Mouse (Mus musculus): Measurements from ENCODE around the gene Imp4.

Imp4 gene

DNA sequence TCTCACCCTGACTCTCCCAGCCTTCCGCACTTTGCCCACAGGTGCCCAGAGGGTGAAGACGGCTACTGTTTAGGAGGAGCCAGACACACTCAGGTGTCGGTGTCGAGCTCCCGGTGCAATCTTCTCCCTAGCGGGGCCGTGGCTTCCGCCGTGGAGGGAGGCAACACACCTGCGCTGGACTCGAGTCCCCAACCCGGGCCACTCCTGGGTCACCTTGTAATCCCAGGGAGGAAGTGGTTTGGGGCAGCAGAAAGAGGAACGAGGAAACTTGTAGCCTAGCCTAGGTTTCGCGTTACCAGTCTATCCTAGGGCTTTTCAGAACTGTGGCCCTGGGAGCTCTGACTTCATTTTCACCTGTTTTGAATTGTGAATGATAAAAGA lies 20.4 kb downstream of the Imp4 start:
- no peak for DNase-seq (ENCODE audit: low spot score)

DNA sequence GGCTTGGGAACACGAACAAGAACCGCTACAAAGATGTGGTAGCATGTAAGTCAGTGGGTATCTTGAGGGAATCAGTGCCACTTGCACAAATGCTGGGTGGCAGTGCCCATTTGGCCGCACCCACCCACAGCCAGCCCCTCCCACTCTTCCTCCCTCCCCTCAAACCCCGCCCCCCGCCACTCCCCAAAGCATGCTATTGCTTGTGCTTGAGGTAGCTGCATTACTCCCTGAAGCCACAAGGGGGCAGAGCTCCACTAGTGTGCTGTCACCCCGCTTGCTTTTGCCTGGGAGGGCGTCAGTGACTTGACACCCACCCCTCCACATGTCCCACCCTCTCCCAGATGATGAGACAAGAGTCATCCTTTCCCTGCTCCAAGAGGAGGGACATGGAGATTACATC lies 23.1 kb downstream of the Imp4 start:
- peak; percentile 24 for DNase-seq (ENCODE audit: low spot score)

DNA sequence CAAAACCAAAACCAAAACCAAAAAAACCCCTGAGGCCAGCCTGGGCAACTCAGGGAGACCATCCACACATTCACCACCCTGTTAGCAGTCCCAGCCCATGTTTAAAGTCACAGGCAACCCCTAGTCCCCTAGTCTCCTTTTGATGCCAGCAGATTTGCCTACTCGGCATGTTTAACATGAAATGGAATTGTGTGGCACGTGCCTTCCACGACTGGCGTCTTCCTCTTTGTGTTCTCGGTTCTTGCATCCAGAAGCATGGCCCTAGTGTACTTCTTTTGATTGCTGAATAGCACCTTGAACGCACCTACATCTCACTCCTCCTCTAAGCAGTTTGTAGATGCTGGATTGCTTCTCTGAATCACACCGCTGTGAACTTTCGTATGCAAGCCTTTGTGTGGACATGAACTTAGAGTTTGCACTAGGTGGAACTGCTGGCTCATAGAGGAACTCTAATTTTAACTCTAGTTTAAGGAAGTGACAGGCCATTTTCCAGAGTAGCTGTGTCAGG lies 24.7 kb downstream of the Imp4 start:
- DNase-seq (ENCODE audit: low spot score) = no peak

DNA sequence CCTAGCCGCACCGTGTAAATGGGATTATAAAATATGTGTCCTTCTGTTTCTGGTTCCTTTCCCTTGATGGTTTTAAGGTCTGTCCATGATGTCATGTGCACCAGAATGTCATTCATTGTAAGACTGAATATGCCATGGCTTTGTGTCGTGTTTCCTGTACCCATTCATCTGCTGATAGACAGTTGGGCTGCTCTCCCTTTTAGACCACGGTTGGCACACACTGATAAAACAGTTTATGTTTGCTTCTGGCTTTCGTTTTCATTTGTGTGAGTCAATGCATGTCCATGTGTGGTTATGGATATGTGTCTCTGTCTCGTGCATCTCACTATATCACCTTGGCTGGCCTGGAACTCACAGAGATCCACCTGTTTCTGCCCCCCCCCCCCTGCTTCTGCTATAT lies 25.8 kb downstream of the Imp4 start:
- DNase-seq (ENCODE audit: low spot score) = no peak

DNA sequence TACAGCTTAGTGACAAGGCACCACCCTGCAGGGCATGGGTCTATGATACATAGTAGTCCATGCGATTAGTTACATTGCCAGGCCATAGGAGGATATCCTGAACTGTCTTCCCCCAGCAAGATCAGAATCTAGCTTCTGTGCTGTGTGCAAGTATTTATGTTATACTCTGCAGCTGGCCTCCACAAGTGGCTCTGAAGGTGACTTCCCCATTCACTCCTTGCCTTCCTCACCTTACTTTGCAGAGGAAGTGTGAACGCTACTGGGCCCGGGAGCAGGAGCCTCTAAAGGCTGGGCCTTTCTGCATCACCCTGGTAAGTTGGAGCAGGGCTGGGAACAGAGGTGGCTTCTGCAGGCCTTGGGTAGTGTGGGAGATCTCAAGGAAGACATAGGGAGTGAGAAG lies 28.4 kb downstream of the Imp4 start:
- DNase-seq (ENCODE audit: low spot score) = no peak

DNA sequence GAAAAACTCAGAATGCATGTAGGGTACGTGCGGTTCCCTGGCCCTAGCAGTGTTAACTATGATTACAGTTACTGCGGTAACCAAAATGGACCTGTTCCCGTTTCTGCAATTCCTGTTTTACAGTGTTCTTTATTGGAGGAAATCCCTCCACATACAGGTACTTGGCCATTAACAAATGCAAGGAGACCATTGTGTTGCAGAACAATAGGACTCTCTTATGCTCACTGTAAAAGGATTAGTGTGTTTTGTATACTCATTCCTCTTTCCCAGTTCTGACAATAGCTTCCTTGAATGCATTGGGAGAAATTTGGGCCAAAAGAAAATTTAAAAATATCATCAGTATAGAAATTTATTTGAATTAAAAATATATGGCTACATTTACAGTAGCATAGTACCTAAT lies 28.8 kb downstream of the Imp4 start:
- no peak for DNase-seq (ENCODE audit: low spot score)

DNA sequence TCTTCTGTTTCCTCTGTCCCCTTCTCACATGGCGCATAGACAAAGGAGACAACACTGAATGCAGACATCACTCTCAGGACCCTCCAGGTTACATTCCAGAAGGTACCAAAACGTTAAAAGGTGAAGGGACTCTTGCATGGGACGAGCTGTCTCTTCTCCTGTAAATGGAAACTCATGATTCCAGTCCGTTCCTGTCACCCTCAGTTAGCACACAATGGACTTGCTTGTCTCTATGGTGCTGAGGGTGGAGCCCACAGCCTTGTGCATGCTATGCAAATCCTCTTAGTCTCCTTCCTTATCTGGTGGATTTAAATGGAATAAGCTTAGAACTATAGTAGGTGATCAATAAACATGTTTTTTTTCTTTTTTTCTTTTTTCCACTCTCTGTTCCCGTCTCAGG lies 30.1 kb downstream of the Imp4 start:
- no peak for DNase-seq (ENCODE audit: low spot score)

DNA sequence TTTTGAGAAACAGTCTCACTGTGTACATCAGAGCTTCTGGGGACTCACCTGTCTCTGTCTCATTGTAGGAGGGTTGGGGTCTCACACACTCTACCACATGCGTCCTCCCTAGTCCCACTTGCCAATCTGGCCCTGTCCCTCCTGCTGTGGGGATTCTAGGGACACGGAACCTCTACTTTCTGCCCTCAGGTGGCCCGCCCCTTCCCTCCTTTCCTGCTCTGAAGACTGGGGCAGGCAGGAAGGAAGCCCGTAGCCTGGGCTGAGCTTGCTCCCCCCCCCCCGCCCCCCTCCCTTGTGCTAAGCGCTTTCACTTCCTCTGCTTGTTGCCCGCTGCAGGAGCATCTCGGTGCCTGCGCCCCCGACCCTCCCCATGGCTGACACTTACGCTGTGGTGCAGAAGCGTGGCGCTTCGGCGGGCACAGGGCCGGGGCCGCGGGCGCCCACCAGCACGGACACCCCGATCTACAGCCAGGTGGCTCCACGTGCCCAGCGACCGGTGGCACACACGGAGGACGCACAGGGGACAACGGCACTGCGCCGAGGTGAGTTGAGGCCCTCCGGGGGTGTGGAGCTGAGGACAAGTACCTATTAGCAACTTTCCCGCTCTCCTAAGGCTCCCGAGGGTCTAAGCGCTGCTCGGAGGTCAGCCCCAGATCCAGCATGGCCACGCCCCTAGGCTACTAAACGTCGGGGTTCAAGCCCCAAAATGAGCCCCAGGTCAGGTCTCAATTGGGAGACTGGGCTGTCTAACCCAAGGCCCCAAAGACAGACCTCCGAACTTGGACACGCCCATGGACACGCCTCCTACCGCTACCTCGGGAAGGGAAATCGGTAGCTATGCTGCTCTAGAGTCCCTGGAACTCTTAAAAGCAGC lies 33.0 kb downstream of the Imp4 start:
- peak; percentile 11 for DNase-seq (ENCODE audit: low spot score)

DNA sequence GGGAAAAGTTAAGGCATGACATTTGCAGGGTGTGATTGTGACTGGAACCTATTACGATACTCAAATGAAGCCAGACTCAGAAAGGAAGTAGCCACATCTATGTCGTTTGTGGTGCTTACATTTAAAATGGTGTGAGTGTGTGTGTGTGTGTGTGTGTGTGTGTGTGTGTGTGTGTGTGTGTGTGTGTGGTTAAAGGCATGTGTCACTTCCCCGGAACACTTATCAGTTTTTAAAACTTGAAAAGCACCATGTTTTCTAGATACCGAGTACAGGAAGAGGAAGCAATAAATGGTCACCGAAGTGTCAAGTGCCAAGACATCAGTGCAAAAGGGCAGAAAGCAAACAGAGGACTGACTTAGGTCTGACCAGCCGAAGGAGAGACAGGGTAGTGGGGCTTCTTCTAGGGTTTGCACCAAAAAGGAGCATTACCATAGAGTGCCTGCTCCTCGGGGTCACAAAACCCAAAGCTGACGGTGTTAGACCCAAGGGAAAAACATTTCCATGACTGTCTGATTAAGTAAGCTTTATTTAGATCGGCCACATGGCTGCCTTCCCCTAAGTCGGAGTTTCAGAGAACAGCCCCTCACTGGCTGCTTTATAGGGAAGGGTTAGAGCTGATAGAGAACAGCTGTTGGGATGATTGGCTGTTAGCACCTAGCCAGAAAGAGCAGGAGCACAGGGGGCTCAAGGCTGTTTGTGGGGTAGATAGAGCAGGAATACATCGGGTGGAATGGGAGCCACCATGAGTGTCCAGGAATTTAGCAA lies 39.4 kb downstream of the Imp4 start:
- no peak for DNase-seq (ENCODE audit: low spot score)

DNA sequence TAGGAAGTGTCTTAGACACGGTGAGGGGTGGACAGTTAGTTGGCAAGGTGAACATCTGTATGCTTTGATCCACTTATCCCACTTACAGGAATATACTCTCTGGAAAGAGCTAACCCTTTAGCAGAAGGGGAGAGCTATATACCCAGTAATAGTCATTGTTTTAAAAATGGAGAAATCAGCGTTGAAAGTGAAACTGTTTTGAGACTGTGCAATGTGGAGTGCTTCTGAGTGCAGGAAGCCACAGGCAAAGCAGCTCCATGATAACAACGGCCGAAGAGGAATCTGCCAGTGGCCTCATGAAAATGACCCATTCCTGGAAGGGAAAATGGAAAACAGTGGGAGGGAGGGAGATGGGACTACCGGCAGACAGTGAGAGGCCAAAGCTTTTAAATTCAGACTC lies 41.1 kb downstream of the Imp4 start:
- no peak for DNase-seq (ENCODE audit: low spot score)

DNA sequence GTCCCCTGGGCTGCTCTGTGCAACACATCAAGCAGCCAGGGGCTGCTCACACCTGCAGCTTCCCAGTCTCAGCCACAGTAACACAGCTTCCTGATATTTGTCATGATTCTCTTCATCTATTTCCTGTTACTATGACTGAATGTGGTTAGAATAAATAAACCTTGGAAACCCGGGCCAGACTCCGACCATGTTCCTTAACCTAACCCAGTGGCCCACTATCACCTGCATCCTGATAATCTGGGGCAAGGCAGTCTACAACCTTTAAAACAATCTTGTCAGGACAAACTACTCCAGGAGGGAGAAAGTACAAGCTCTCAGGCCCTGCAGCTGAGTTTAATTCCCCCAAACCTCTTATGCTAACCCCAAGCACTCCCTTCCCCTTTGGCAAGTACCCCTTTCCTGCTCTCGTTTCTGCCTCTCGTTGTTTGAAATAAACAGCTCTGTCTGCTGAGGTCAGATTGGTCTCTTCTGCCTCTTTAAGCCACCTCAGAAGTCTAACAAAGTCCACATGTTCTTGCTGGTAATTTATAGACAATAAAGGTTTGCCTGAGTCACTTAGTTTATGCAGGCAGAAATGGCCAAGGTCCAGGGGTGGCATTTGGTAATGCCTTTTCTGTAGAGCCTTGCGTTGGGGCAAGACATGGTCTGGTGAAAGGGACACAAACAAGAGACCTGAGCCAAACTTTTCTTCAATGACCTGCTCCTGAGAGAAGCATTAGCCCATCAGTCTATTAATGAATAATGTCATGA lies 42.4 kb downstream of the Imp4 start:
- no peak for DNase-seq (ENCODE audit: low spot score)

DNA sequence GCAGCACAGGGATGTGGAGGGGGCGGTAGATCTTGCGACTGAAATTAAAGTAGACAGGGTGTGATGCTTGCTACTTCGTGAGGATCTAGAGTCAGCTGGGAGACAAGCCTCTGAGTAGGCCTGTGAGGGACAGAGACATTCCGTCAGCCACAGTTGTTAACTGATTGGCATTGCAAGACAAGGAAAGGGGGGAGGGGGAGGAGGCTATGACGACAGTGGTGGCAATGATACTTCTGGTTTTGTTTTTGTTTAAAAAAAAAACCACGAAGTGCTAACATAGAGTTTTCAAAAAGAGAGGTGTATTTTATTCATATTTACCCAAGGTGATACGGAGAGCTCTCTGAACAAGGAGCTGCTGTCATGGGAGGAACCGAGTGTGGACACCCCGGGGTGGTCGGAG lies 44.8 kb downstream of the Imp4 start:
- no peak for DNase-seq (ENCODE audit: low spot score)

DNA sequence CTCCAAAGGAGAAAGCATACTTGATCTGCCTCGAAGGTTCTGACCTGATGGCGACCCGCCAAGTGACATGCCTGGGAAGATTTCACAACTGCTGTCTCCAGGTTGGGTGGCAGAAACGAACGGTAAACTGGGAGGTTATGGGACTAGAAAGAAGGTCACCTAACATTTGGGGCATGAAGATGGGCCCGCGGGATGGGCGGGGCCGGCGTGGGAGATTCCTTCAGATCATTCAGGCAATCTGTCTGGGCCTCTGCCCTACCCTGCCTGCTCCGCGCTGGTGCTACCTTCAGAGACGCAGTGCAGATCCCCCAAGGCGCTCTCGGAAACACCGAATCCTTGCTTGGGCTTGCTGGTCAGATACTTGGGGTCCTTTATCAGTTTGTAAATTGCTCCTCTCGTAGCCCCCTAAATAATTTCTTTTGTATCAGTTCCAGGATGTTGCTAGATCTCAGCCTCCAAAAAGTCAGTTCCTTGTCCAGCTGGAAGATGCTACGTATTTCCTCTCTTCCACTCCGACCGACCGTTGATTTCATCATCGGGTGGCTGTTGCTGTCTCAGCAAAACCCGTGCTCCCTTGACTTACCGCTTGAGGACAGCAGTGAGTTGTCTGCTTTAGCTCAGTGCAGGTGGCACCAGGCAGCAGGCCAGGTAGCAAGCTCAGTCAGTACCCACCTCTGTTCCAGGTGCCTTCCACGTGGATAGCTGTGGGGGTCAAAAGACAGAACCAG lies 46.0 kb downstream of the Imp4 start:
- DNase-seq (ENCODE audit: low spot score) = peak; percentile 18

DNA sequence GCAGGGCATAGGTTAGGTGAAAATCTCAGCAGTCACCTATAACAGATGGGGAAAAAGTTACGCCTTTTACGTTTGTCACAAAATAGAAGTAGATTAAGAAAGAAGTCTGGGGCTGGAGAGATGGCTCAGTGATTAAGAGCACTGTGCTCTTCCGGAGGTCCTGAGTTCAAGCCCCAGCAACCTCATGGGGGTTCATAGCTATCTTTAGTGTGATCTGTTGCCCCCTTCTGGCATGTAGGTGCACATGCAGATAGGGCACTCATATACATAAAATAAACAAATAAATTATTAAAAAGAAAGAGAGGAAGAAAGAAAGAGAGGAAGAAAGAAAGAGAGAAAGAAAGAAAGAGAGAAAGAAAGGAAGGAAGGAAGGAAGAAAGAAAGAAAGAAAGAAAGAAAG lies 47.7 kb downstream of the Imp4 start:
- DNase-seq (ENCODE audit: low spot score) = no peak

DNA sequence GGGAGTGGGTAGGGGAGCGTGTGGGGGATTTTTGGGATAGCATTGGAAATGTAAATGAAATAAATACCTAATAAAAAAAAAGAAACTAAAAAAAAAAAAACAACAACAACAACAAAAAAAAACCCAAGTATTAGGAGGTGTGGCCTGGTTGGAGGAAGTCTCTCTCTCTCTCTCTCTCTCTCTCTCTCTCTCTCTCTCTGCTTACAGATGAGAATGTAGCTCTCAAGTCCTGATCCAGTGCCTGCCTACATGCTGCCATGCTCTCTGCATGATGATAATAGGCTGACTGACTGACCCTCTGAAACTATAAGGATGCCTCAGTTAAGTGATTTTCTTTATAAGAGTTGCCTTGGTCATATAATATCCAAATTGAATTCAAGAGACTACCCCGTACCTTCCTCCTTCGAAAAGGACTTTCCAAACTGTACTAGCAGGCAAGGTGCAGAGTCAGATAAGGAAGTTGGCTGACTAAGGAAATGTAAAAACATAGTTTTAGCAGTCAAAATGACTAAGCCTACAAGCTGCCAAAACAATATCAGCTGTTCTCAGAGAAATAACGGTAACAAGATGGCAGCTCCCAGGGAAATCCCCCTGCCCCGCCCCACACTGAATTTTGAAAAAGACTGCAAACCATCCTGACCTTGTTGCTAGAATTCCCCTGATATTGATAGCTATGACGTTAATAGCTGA lies 50.3 kb downstream of the Imp4 start:
- no peak for DNase-seq (ENCODE audit: low spot score)

DNA sequence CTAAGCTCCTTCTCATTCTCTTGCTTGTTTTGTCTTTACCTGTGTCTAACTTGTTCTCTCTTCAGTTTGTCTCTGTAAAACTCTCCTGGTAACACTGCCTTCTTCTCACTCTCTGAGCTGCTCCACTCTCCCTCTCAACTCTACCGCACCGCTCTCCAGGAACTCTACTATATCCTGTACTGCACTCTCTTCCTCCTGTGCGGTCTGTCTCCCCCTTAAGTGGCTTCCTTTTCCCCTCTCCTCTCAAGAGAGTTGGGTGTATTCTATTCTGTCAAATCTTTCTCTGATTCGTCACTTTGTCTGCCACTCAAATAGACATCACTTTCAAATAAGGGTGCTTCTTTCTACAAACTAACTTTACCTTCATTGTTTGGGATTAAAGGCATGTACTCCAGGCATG lies 51.8 kb downstream of the Imp4 start:
- DNase-seq (ENCODE audit: low spot score) = no peak

Measured in ovary, postnatal 14 days (tissue).